Mouse (Mus musculus): ENCODE measurements around the gene Trpc7. TPM values are rescaled to one million over a fixed set of nuclear protein-coding genes. Genes with fewer than 3 reads are reported as not detected.
A peak's percentile ranks its signal among the peaks of the same experiment; 100 is the strongest.

The Trpc7 gene
- total RNA-seq (2017) = not detected in 2 replicates

DNA sequence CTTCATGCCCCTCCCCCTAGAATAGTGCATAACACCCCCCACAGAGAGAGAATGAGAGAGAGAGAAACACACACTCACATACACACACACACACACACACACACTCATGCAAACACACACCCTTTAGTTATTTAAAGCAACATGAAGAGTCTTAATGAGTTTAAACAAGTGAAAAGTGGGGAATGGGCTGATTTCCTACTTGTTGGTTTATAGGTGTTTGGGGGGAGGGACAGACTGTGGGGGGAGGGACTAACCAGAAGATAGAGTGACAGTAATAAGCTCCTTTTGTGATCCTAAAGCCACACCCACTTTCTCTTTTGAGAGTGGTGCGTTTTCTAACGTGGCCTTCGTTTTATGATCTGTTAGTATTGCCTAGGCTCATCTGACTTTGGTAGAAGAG is at the start of gene Trpc7:
Gene Trpc7, minus strand, starts transcription at position 101 of the 400 bp plus-strand sequence.
- no peak for ATAC-seq (replicated peaks; ENCODE audit: low read depth, poor library complexity, severe bottlenecking)

DNA sequence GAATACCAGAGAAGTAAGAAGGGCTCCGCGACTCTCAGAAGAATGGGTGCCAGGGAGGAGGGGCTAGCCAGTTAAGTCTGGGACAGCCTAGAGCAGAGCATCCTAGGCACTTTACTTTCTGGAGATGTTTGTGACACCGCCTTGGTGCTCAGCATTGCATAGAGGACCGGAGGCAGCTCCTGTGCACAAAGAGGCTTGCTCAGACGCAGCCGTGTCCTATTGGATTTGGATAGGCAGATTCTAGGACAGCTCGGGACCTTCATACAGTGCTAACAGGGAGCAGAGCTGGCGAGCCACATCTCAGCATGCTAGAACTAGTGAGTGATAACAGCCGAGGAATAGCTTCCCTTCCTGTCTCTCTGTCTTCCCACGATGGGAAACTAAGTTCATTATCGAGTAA is 43.5 kb upstream of the Trpc7 start:
- ATAC-seq (replicated peaks; ENCODE audit: low read depth, poor library complexity, severe bottlenecking) = no peak

DNA sequence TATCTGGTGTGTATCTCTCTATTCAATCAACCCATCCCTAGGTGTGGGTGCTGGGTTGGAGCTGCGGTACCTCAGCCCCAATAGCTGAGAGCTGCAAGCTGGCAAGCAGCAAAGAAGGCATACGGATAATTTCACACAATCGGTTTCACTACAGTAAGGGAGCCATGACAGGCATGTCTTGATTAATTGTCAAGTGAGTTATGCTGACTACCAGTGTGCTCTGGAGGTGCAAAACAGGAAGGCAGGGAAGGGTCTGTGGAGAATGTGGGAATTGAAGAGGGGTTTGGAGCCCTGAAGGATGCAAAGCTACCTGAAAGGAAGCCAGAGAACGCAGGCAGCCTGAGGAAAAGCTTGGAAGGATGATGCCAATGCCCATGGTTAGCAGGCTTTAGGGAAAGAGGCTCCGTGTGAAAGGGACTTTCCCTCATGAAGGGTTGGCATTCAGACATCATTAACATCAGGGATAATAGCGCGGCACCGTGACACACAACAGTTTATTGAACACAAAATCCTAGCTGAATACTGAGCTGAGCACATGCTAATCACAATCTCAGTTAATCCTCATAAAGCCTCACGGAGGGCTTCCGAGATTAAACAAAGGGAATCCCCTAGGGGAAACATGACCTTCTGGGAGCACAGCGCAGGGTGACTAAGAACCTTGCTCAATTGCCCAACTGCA is 38.2 kb upstream of the Trpc7 start:
- ATAC-seq (replicated peaks; ENCODE audit: low read depth, poor library complexity, severe bottlenecking) = no peak

DNA sequence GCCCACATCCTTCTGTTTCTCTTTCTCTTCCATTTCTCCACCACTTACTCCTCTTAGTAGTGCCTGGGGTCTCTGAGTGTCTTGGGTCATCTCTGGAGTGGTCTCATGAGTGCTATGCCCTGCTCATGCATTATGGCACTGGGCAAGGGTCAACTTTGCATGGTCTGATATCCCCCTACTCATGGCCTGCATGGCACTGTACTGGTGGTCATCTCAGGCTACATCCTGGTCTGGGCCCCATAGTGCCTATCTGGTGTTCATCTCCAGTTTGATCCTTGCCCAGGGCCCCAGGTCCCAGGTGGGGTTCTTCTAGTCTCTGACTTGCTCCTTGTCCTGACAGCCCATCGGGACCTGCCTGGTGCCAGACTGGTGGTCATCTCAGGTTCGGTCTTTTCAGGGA is 34.6 kb upstream of the Trpc7 start:
- ATAC-seq (replicated peaks; ENCODE audit: low read depth, poor library complexity, severe bottlenecking) = no peak

DNA sequence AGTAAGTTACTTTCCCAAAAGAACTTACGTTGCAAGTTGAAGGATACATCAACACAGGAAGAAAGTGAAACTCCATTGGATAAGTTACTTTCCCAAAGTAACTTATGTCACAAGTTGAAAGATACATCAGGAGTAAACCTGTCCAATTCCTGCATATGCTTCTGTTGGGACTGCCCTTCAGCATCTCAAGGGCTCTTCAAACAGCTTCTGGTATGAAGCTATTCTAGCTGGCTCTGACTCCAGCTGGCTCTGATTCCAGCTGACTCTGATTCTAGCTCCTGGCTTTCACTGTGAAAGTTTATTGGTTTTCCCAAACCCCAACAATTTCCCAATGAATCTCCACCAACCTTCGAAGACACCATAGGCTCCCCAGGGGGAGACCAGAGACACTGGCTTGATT is 27.2 kb upstream of the Trpc7 start:
- no peak for ATAC-seq (replicated peaks; ENCODE audit: low read depth, poor library complexity, severe bottlenecking)

DNA sequence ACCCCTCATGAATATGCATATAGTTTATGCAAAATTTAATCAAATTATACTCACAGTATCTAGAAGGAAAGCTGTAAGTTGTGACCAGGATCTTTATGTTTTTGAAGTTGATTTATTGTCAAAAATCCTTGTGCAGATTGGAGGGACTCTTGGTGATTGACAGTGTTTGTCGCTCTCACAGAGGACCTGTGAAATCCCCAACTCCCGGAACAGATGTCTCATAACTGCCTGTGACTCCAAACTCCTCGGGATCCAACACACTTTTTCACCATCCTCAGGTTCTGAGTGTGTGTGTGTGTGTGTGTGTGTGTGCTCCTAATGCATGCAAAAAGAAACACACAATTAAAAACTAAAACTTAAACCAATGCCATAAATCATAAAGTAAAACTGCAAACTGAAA is 25.5 kb upstream of the Trpc7 start:
- ATAC-seq (replicated peaks; ENCODE audit: low read depth, poor library complexity, severe bottlenecking) = no peak

DNA sequence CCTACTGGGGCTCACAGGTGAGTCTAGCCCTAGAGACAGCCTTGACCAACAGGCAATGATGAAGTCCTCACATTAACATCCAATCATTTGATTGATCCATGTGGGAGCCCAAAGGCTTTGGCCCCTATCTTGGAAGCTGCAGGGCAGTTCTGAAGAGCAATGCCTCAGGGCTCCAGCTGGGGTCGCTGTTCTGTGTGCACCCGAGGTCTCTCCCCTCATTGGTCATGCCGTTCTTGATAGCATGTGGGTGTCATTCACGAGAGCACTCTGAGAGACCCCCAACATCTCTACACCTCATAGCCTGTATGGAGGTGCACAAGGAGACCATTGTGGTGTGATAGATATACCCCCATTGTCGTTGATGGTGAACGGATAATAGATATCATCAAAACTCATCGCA is 18.9 kb upstream of the Trpc7 start:
- no peak for ATAC-seq (replicated peaks; ENCODE audit: low read depth, poor library complexity, severe bottlenecking)

DNA sequence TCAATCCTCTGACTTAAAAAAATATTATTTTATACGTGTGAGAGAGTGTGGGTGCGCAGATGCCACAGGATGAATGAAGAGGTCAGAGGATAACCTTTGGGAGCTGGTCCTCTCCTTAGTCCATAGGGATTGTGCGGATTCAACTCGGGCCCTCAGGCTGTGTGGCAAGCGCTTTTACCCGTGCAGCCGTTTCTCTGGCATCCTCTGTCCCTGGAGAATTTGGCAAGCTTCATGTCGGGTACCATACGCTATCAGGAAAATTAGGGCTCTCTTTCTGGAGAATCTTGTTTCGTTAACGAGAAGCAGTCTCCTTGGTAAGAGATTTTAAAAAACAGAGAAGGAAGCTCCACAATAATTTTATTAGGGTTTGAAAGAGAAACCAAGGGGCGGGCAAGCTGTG is 15.3 kb upstream of the Trpc7 start:
- no peak for ATAC-seq (replicated peaks; ENCODE audit: low read depth, poor library complexity, severe bottlenecking)

DNA sequence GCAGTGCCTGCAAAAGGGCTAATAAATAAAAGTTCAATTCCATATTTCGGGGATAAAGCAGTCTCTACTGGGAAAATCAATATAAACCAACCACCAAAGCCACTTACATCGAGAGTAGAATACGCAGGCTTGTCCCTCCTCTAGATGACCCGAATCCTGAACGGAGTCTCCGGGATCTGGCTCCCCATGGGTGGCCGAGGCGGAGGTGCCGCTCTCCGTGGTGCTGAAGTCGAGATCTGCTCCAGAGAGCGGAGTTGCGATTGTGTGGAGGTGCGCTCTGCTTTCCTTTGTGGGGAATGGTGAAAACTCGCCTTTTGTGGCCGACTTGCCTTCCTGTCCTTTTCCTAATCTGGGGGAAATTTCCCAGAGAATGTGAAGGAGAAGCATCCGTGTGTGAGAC is 407 bp downstream of the Trpc7 start:
- 0 out of 2 replicates have a peak, but pooled peaks have one; percentile 50 for ATAC-seq (replicated peaks; ENCODE audit: low read depth, poor library complexity, severe bottlenecking)

DNA sequence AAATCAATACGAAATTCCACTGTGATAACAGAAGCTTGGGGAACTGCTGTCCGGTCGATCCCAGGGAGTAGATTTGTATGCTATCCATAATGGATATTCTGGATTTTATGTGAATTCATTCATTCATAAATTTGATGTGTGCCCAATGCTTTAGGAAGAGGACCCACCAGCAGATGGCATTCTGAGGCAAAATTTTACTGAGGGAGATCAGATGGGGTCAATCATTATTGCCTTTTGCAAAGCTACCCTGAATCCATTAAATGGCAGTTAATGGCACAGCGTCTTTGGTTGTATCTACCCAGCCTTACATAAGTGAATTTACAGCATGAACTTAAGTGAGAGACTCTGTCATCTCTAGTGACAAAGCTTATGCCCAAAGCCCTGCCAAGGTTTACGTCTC is 1.2 kb downstream of the Trpc7 start:
- no peak for ATAC-seq (replicated peaks; ENCODE audit: low read depth, poor library complexity, severe bottlenecking)

DNA sequence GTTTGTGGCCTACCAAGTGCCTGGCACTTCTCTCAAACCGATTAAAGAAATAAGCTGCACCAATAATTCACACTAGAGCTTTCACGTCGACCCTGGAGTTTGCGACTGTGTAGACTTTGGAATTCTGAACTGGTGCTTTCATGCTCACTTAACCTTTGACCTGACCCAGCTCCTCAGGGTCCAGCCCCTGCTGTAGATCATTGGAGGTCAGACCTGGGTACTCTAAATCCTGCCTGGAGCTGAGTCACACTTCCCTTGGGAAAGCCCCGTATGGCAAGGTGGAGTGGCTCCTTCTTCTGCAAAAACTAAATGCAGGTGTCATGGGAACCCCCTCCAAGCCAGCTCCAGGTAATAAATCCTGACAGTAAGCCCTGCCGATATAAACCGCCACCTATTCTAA is 5.9 kb downstream of the Trpc7 start:
- ATAC-seq (replicated peaks; ENCODE audit: low read depth, poor library complexity, severe bottlenecking) = no peak

DNA sequence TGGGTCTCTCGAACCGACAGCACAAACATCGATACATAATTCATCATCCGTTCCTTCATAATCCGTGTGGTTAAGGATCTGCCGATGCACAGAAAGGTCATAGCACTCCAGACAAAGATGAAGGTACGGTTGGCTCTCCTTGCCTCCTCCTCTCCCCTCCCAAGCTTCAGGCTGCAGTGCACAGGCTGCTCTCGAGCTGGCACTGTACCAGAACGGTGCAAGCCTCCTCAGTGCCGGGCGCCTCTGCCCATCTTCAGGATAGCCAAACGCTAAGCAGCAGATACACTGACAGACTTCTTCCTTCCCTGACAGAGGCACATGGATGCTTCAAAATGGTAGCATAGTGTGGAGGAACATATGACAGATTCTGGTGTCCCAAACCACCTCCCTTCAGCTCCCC is 12.9 kb downstream of the Trpc7 start:
- no peak for ATAC-seq (replicated peaks; ENCODE audit: low read depth, poor library complexity, severe bottlenecking)

DNA sequence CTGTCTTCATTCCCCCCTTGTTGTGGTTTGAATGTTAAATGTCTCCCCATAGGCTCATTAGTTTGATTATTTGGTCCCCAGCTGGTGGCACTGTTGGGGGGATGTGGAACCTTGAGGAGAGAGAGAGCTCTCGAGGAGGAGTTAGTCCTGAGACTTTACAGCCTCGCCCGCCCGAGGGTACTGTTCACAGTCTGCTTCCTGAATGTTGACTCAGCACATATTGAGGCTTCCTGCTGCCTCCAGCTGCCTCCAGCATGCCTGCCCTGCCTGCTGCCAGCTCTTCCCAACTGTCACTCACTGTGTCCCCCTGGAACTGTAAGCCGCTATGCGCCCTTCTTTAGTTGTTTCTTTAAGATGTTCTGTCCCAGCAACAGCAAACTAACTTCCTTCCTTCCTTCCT is 31.2 kb downstream of the Trpc7 start:
- ATAC-seq (replicated peaks; ENCODE audit: low read depth, poor library complexity, severe bottlenecking) = no peak

DNA sequence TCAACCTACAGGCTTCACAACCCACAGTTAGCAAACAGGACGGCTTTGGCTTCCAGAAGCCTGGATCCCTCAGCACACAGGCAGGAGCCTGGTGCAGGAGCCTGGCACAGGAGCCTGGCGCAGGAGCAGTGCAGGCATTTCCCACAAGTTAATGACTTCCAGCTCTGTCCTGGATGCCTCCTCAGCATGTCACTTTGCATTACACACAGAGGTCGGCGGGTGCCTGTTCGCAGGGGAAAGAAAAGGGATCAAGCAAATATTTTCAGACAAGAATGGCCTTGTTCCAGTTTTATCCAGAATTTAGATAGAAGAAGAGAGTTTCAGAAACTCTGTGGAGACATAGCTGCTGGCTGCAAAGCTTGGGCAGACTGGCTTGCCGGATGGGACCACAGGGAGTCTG is 33.8 kb downstream of the Trpc7 start:
- no peak for ATAC-seq (replicated peaks; ENCODE audit: low read depth, poor library complexity, severe bottlenecking)

DNA sequence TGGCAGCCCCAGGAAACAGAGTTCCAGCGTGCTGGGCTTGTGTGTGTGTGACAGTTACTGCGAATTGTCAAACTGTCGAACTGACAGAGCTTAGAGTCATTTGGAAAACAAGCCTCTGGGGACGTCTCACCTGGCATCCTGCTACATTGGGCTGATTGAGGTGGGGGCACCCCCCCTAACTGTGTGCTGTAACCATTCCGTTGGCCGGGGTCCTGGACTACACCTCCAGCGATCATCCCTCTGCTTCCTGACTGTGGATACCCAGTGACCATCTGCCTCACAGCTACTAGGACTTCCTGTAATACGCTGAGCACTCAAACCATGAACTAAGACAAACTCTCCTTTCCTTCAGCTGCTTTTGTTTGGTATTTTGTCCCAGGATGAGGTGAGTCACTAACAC is 41.3 kb downstream of the Trpc7 start:
- no peak for ATAC-seq (replicated peaks; ENCODE audit: low read depth, poor library complexity, severe bottlenecking)

DNA sequence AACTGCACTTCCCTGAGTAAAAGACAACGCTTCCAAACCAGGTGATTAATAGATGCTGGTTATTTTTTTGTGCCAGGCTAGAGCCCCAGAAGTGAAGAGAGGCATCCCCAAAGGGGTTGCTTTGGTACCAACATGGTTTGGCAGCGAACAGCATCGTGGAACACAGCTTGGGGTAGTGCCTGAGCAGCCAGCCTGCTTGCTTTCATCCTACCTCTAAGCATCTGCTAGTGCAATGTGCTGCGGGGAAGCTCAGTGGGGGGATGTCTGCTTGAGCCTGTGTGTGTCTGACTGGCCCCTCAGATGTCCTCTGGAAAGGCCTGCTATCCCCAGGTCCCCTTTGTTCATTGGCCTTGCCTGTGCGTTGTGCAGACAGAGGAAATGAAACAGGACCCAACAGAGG is 42.4 kb downstream of the Trpc7 start:
- no peak for ATAC-seq (replicated peaks; ENCODE audit: low read depth, poor library complexity, severe bottlenecking)

DNA sequence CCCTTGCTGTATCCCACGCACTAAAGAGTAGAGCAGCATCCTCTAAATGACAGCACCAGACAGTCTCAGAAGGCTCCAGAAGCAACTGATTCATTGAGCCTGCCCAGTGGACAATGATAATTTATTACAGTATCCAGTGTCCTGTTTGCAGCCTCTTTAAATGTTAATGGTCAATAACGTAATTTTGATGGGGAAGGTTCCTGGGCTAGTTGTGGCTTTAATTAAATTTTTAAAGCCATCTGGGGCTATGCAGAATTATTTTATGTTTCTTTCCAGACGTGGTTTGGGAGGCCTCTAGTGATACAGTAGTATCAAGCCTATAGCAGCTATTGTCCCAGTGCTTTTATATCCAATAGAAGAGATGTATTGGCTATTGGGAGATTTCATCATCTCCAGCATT is 49.9 kb downstream of the Trpc7 start:
- ATAC-seq (replicated peaks; ENCODE audit: low read depth, poor library complexity, severe bottlenecking) = no peak

DNA sequence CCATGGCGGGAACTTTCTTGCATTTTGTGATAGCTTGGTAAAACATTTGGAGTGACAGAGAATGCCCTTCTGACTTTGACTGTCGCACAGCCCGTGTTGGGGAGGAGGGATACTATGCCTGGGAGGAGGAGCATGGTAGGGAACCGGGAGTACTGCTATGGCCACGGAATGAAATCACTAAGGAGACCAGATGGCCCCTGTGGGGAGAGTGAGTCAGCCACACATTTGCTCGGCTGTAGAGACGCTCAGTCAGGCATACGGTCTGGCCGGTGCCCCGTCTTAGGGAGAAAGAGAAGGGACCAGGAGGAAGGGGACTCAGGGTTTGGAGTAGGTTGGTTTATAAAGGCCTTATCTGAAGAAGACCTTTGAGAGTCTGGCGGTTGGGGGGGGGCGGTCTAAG is 80.3 kb downstream of the Trpc7 start:
- ATAC-seq (replicated peaks; ENCODE audit: low read depth, poor library complexity, severe bottlenecking) = no peak

DNA sequence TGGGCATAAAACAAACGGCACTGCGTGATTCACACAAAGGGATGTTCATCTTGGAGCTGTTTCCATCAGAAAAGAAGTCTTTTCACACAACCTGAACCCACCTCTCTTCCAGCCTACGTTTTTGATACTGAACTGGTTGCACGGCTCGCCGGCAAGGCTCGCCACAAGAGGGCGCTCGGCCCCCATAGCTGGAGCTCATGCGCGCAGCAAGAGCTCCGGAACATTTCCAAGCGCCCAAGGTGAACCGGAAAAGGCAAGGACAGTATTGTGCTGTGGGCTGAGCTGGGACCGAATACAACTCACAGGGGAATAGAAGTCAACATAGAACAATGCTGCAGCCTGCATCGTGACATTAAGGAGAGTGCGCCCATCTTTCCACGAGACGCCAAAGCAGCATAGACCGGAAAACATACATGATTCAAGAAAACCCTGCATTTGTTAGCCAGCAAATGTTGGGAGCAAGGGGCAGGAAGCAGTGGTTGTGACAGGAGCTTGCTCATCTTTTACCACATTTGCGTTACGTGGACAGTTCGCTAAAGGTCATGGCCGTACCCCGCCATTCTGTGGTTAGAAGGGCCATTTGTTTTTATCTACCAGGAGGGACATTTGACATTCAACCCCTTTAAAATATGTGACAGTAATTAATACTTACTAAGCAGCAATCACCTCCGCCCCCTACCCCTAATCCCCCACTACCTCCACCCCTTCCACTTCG is 88.9 kb downstream of the Trpc7 start:
- peak; percentile 81 for ATAC-seq (replicated peaks; ENCODE audit: low read depth, poor library complexity, severe bottlenecking)

DNA sequence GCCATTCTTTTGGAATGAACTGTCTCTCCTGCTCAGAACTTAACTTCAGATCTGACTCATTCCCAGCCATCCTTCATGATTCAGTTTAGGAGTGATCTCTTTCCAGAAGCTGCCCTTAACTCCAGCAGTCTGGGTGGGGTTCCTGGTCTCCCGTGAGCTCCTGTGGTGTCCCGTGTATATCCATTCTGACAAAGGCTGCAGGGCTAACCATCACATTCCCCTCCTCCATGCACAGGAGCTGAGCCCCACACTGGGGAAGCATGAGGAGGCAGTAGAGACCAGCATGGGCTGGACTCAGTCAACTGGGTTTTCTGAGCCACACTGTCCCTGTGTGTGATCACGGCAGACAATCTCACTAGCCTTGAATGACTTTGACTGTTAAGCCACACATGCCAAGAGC is 90.7 kb downstream of the Trpc7 start:
- ATAC-seq (replicated peaks; ENCODE audit: low read depth, poor library complexity, severe bottlenecking) = no peak

DNA sequence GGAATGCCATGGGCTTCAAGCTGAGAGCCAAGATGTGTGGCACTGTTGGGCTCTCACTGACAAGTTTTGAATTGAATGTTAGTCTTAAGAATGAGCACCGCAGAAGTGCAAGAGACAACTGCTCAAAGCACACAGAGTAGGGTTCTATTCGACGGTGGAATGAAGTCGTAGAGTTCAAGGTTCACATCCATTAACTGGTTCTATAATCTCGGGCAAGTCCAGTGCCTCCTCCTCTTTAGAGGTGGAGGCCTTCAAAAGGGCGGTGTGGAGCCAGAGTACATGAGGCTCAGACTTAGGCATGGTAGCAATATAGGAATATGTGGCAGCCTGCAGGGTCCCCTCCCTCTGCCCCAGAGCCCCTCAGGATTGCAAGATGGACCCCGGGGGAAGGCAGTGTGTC is 98.3 kb downstream of the Trpc7 start:
- no peak for ATAC-seq (replicated peaks; ENCODE audit: low read depth, poor library complexity, severe bottlenecking)

DNA sequence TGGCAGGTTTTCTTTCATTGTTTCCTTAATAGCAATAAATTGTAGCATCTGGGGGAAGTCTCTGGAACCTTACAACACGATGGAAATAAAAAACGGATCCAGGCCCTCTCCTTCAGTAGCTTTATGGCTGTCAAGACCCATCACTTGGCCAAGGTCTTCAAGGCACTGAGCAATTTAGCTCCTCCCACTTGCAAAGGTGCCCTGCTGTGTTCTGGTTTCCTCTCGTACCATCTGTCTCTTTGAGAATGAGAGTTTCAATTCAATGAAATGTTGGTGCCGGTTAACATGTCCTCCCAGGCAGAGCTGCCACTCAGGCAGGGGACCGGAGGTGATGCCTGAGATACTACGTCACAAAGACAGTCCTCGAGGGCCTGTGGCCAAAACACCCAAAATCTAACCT is 100.3 kb downstream of the Trpc7 start:
- no peak for ATAC-seq (replicated peaks; ENCODE audit: low read depth, poor library complexity, severe bottlenecking)
